In genomic region chr9:63075252-63075651, GRCm38 (mm10) we compare ENCODE assay signal across 8 mouse cellular contexts.
A peak's percentile ranks its signal among the peaks of the same experiment; 100 is the strongest.
DNase-seq lines count a peak whose midpoint lies in the region; ATAC-seq and TF ChIP-seq lines count a peak whose summit lies in the region.

No protein-coding gene starts in this region.

- no peaks in the 10 kb centered on the region for H3K9me3 ChIP-seq in lung, embryonic 14.5 days (ENCODE audit: low read depth, low read length)

- H3K4me1 ChIP-seq in lung, embryonic 14.5 days (ENCODE audit: insufficient read depth): peaks cover 18% of the 10 kb centered on the region

- H3K9ac ChIP-seq in lung, embryonic 14.5 days: no peak overlapping the region

- peak overlapping the region; percentile 87 for H3K27ac ChIP-seq in lung, embryonic 14.5 days (ENCODE audit: low read depth)

- DNase-seq in lung, embryonic 14.5 days: peak; percentile 70
- no peak for DNase-seq in lung, postnatal 14 days
- peak; percentile 62 for DNase-seq in embryo, embryonic 9.5 days (ENCODE audit: extremely low spot score)
- DNase-seq in heart, postnatal 10 days: peak; percentile 40 to 48
- DNase-seq in retina, postnatal 7 days (ENCODE audit: low read depth, low spot score): peak; percentile 42
- DNase-seq in urinary bladder, postnatal 10 days (ENCODE audit: low spot score): no peak
- no peak for DNase-seq in cerebellum, postnatal 36 days
- no peak for DNase-seq in urinary bladder, adult 18-20 months (ENCODE audit: low spot score in 2 of 2)

- intact Hi-C loops in heart, postnatal 10 days (cut with DNase I): loop anchor here (2.0 kb wide), 1 partner anchor 50 kb away; no protein-coding TSS in a partner anchor

- no peak overlapping the region for H3K4me3 ChIP-seq in lung, embryonic 14.5 days (ENCODE audit: low read depth, low read length)

- 21% methylated on average over 5 of the region's 5 CpGs for WGBS in lung, embryonic 14.5 days

- H3K4me2 ChIP-seq in lung, embryonic 14.5 days: peak overlapping the region; percentile 45

- no peaks in the 10 kb centered on the region for H3K27me3 ChIP-seq in lung, embryonic 14.5 days (ENCODE audit: insufficient read depth, low read length)

- no peaks in the 10 kb centered on the region for H3K36me3 ChIP-seq in lung, embryonic 14.5 days (ENCODE audit: insufficient read depth)

- no peak for TF ChIP-seq CTCF in lung, embryonic 14.5 days (IDR thresholded peaks at IDR 0.05; ENCODE audit: low read depth)

- ATAC-seq in lung, embryonic 14.5 days (ENCODE audit: insufficient read depth): peak; percentile 83

Comparison
In these comparisons a context has a peak if more than half of its experiments do, and no peak if none do; other contexts are left out.
1. DNase-seq: peak in lung, embryonic 14.5 days (single experiment), embryo, embryonic 9.5 days (single experiment), heart, postnatal 10 days (2 of 2) and retina, postnatal 7 days (single experiment); none in lung, postnatal 14 days (single experiment), urinary bladder, postnatal 10 days (single experiment), cerebellum, postnatal 36 days (0 of 2) and urinary bladder, adult 18-20 months (0 of 2).